Mouse (Mus musculus): ENCODE data around the gene P2rx4.

GRCm38 (mm10) chr5:122698041-122698700, 9.2 kb upstream of the P2rx4 start:
- TF ChIP-seq POLR2A (IDR thresholded peaks at IDR 0.05; ENCODE audit: low read depth, low read length) (no peak), CTCF (IDR thresholded peaks at IDR 0.05; ENCODE audit: extremely low read depth, insufficient read depth, insufficient read length, insufficient replicate concordance) (no peak)
